Mouse (Mus musculus) MEL (cell line): Measurements from ENCODE around the gene Gng12. TPM values are rescaled to one million over a fixed set of nuclear protein-coding genes. Genes with fewer than 3 reads are reported as not detected.
A peak's percentile ranks its signal among the peaks of the same experiment; 100 is the strongest.

Source experiments
- DNase-seq: peaks from one replicate; pipeline ENCODE4 v3.0.0; 2011; ENCODE audit warnings: low read depth, low spot score
- H3K27ac ChIP-seq: 2 replicates; pipeline ENCODE4 v1.5.1; 2012; ENCODE audit warnings: low read depth, mild to moderate bottlenecking, control low read depth, low read length, moderate library complexity; ENCODE audit not compliant: control insufficient read depth
- H3K27me3 ChIP-seq, 2 experiments: fragments of 150-350 bp in 1 of 2; sonication (generic) in 1 of 2; 2 replicates each; pipeline ENCODE4 v1.6.1; 2012; ENCODE audit warnings: low read length in 2 of 2, mild to moderate bottlenecking in 2 of 2, improper control_type of control experiment in 1 of 2, moderate library complexity in 1 of 2; ENCODE audit not compliant: insufficient read depth in 2 of 2, control insufficient read depth in 1 of 2
- H3K36me3 ChIP-seq, 2 experiments: 2 replicates each; pipeline ENCODE4 v1.6.1; 2012 to 2014; ENCODE audit warnings: low read length in 2 of 2, improper control_type of control experiment in 1 of 2, inconsistent platforms in 1 of 2, mild to moderate bottlenecking in 1 of 2; ENCODE audit not compliant: insufficient read depth in 2 of 2, control insufficient read depth in 1 of 2
- H3K4me1 ChIP-seq, 2 experiments: fragments of 150-350 bp in 1 of 2; sonication (generic) in 1 of 2; 2 replicates each; pipeline ENCODE4 v1.6.1; 2012; ENCODE audit warnings: low read length in 2 of 2, improper control_type of control experiment in 1 of 2, mild to moderate bottlenecking in 1 of 2; ENCODE audit not compliant: insufficient read depth in 2 of 2, control insufficient read depth in 1 of 2
- H3K4me3 ChIP-seq, 2 experiments: fragments of 150-350 bp in 1 of 2; sonication (generic) in 1 of 2; 2 replicates each; pipeline ENCODE4 v1.5.1; 2012; ENCODE audit warnings: low read depth in 2 of 2, low read length in 2 of 2, mild to moderate bottlenecking in 2 of 2, moderate library complexity in 2 of 2, control low read depth in 1 of 2, improper control_type of control experiment in 1 of 2; ENCODE audit not compliant: control insufficient read depth in 1 of 2, insufficient read depth in 1 of 2
- H3K79me2 ChIP-seq: 2 replicates; pipeline ENCODE4 v1.6.1; 2012; ENCODE audit warnings: mild to moderate bottlenecking, low read length, moderate library complexity; ENCODE audit not compliant: control insufficient read depth, poor library complexity, insufficient read depth
- H3K9ac ChIP-seq: 2 replicates; pipeline ENCODE4 v1.6.1; 2012; ENCODE audit warnings: low read depth, mild to moderate bottlenecking, control low read depth, low read length, moderate library complexity; ENCODE audit not compliant: control insufficient read depth, poor library complexity, severe bottlenecking
- H3K9me3 ChIP-seq: fragments of 150-350 bp; sonication (generic); replicated peaks from 2 replicates; pipeline ENCODE4 v1.6.1; 2012; ENCODE audit warnings: mild to moderate bottlenecking, low read length, improper control_type of control experiment, moderate library complexity; ENCODE audit not compliant: insufficient read depth
- BHLHE40 ChIP-seq: IDR thresholded peaks from 2 replicates; pipeline ENCODE4 v1.6.1; 2012; ENCODE audit warnings: low read depth, mild to moderate bottlenecking, inconsistent platforms, low read length, improper control_type of control experiment, borderline replicate concordance
- CTCF ChIP-seq, 3 experiments: IDR thresholded peaks in 2 of 3; conservative IDR thresholded peaks in 1 of 3; 2 replicates each; pipeline ENCODE4 v1.5.1; 2011 to 2012; ENCODE audit warnings: low read length in 3 of 3, low read depth in 2 of 3, mild to moderate bottlenecking in 2 of 3, improper control_type of control experiment in 1 of 3, inconsistent platforms in 1 of 3, mixed read lengths in 1 of 3, moderate library complexity in 1 of 3; ENCODE audit not compliant: control insufficient read depth in 1 of 3, insufficient read depth in 1 of 3, poor library complexity in 1 of 3, severe bottlenecking in 1 of 3
- ELF1 ChIP-seq: IDR thresholded peaks from 2 replicates; pipeline ENCODE4 v1.6.1; 2014; ENCODE audit warnings: low read depth, mild to moderate bottlenecking, inconsistent platforms, low read length, improper control_type of control experiment, moderate library complexity
- EP300 ChIP-seq, 2 experiments: IDR thresholded peaks; 2 replicates each; pipeline ENCODE4 v1.6.1; 2011; ENCODE audit warnings: improper control_type of control experiment in 2 of 2, low read length in 2 of 2, low read depth in 1 of 2, mild to moderate bottlenecking in 1 of 2
- GATA1 ChIP-seq: IDR thresholded peaks from 2 replicates; pipeline ENCODE4 v1.6.1; 2011; ENCODE audit warnings: low read depth, low read length, improper control_type of control experiment
- HCFC1 ChIP-seq: IDR thresholded peaks from 2 replicates; pipeline ENCODE4 v1.6.1; 2012; ENCODE audit warnings: low read depth, mild to moderate bottlenecking, inconsistent platforms, low read length, improper control_type of control experiment, moderate library complexity
- MAX ChIP-seq: IDR thresholded peaks from 2 replicates; pipeline ENCODE4 v1.6.1; 2011; ENCODE audit warnings: low read length, improper control_type of control experiment
- MAZ ChIP-seq: IDR thresholded peaks from 2 replicates; pipeline ENCODE4 v1.6.1; 2012; ENCODE audit warnings: low read depth, mild to moderate bottlenecking, inconsistent platforms, low read length, improper control_type of control experiment
- MEF2A ChIP-seq: IDR thresholded peaks from 2 replicates; pipeline ENCODE4 v1.6.1; 2014; ENCODE audit warnings: low read depth, mild to moderate bottlenecking, inconsistent platforms, low read length, improper control_type of control experiment; ENCODE audit not compliant: poor library complexity, insufficient replicate concordance, severe bottlenecking; ENCODE audit errors: extremely low read depth
- MYC ChIP-seq: IDR thresholded peaks from 2 replicates; pipeline ENCODE4 v1.6.1; 2011; ENCODE audit warnings: low read depth, mild to moderate bottlenecking, low read length, improper control_type of control experiment, moderate library complexity
- NELFE ChIP-seq: IDR thresholded peaks from 2 replicates; pipeline ENCODE4 v1.6.1; 2011; ENCODE audit warnings: low read depth, low read length, improper control_type of control experiment
- NRF1 ChIP-seq: IDR thresholded peaks from 2 replicates; pipeline ENCODE4 v1.6.1; 2014; ENCODE audit warnings: low read depth, mild to moderate bottlenecking, inconsistent platforms, low read length, improper control_type of control experiment, moderate library complexity; ENCODE audit not compliant: poor library complexity, insufficient read depth, severe bottlenecking
- POLR2A ChIP-seq, 2 experiments: IDR thresholded peaks; 2 replicates each; pipeline ENCODE4 v1.6.1; 2011 to 2012; ENCODE audit warnings: low read length in 2 of 2, mild to moderate bottlenecking in 2 of 2, control low read depth in 1 of 2, improper control_type of control experiment in 1 of 2, low read depth in 1 of 2, moderate library complexity in 1 of 2; ENCODE audit not compliant: control insufficient read depth in 1 of 2, insufficient read depth in 1 of 2, poor library complexity in 1 of 2
- SIN3A ChIP-seq: IDR thresholded peaks from 2 replicates; pipeline ENCODE4 v1.6.1; 2012; ENCODE audit warnings: low read length, improper control_type of control experiment, inconsistent platforms
- SMC3 ChIP-seq: IDR thresholded peaks from 2 replicates; pipeline ENCODE4 v1.6.1; 2011; ENCODE audit warnings: low read depth, low read length, improper control_type of control experiment
- TBP ChIP-seq: IDR thresholded peaks from 2 replicates; pipeline ENCODE4 v1.8.0; 2011; ENCODE audit warnings: low read depth, low read length, improper control_type of control experiment
- TCF12 ChIP-seq: IDR thresholded peaks from 2 replicates; pipeline ENCODE4 v1.6.1; 2014; ENCODE audit warnings: low read depth, mild to moderate bottlenecking, inconsistent platforms, low read length, improper control_type of control experiment, moderate library complexity
- UBTF ChIP-seq: IDR thresholded peaks from 2 replicates; pipeline ENCODE4 v1.6.1; 2012; ENCODE audit warnings: low read depth, mild to moderate bottlenecking, inconsistent platforms, low read length, improper control_type of control experiment, moderate library complexity, borderline replicate concordance; ENCODE audit not compliant: insufficient read depth
- USF1 ChIP-seq: IDR thresholded peaks from 2 replicates; pipeline ENCODE4 v1.6.1; 2014; ENCODE audit warnings: low read depth, mild to moderate bottlenecking, inconsistent platforms, low read length, improper control_type of control experiment, moderate library complexity
- USF2 ChIP-seq, 2 experiments: IDR thresholded peaks; 2 replicates each; pipeline ENCODE4 v1.6.1; 2011 to 2012; ENCODE audit warnings: improper control_type of control experiment in 2 of 2, low read length in 2 of 2, borderline replicate concordance in 1 of 2, inconsistent platforms in 1 of 2, low read depth in 1 of 2, mild to moderate bottlenecking in 1 of 2; ENCODE audit not compliant: insufficient read depth in 1 of 2
- polyA plus RNA-seq, 2 experiments: library from polyadenylated mRNA; stranded (reverse) in 1 of 2; unstranded in 1 of 2; fragments of >175 nt in 1 of 2; fragments of >200 nt in 1 of 2; gene quantifications; 2 replicates each; pipeline versions ENCODE4 v1.2.1 to v1.2.4; 2012; ENCODE audit warnings: low replicate concordance in 2 of 2, low read depth in 1 of 2; ENCODE audit not compliant: insufficient read length in 2 of 2, insufficient read depth in 1 of 2, missing spikeins in 1 of 2
- total RNA-seq: library from RNA; depleted of rRNA; stranded (reverse); fragments of 300-350 nt; gene quantifications from 2 replicates; pipeline ENCODE4 v1.2.3, GENCODE M21; 2012

Gng12 gene
- total and polyA plus RNA-seq, 3 experiments = 16.8 to 44.0 TPM; not detected in 1

DNA sequence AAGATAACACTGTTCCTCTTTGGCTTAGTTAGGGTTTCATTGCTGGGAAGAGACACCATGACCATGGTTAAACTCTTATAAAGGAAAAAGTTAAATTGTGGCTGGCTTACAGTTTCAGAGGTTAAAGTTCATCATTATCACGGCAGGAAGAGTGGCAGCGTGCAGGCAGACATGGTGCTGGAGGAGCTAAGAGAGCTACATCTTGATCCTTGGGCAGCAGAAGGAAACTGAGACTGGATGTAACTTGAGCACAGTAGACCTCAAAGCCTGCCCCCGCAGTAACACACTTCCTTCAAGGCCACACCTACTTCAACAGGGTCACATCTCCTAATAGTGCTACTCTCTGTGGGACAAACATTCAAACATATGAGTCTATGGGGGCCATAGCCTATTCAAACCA lies 93.3 kb downstream of the Gng12 start:
- no peaks in the 10 kb centered on the region for H3K27me3 ChIP-seq
- H3K4me3 ChIP-seq = peak overlapping the region; percentile 6 to 26; a peak in 3 of 4 replicates
- TF ChIP-seq MYC (no peak), GATA1 (no peak), SIN3A (peak; percentile 9; the same call in 1 of the 2 replicates), CTCF (IDR thresholded peaks at IDR 0.05 in 2 of 3, conservative IDR thresholded peaks at IDR 0.05 in 1 of 3; ENCODE audit: control insufficient read depth in 1 of 3, insufficient read depth in 1 of 3, low read depth in 2 of 3, low read length in 3 of 3, poor library complexity in 1 of 3, severe bottlenecking in 1 of 3) (no peak), TCF12 (peak; percentile 50; the same call in 1 of the 2 replicates), MAX (peak; percentile 21; the same call in 1 of the 2 replicates), MAZ (0 out of 2 replicates have a peak, but pooled peaks have one; percentile 5), EP300 (IDR thresholded peaks at IDR 0.05; ENCODE audit: low read depth in 1 of 2, low read length in 2 of 2) (peak in 1 of 2 experiments; percentile 0; a peak in 1 of 4 replicates), NELFE (peak; percentile 46; the same call in 1 of the 2 replicates), POLR2A (IDR thresholded peaks at IDR 0.05; ENCODE audit: control insufficient read depth in 1 of 2, insufficient read depth in 1 of 2, low read depth in 1 of 2, low read length in 2 of 2, poor library complexity in 1 of 2) (peak in 1 of 2 experiments; percentile 61; a peak in 1 of 4 replicates), TBP (peak; percentile 39; the same call in 1 of the 2 replicates)
- peaks cover 19 to 21% of the 10 kb centered on the region in 2 experiments for H3K4me1 ChIP-seq
- H3K79me2 ChIP-seq = peaks cover 2% of the 10 kb centered on the region; the same call in 1 of the 2 replicates
- H3K27ac ChIP-seq = peak overlapping the region; percentile 99
- no peaks in the 10 kb centered on the region for H3K9me3 ChIP-seq
- DNase-seq = peak; percentile 87
- peak overlapping the region; percentile 51 for H3K9ac ChIP-seq
- peaks cover 0 to 34% of the 10 kb centered on the region in 2 experiments; a peak in 2 of 4 replicates for H3K36me3 ChIP-seq

DNA sequence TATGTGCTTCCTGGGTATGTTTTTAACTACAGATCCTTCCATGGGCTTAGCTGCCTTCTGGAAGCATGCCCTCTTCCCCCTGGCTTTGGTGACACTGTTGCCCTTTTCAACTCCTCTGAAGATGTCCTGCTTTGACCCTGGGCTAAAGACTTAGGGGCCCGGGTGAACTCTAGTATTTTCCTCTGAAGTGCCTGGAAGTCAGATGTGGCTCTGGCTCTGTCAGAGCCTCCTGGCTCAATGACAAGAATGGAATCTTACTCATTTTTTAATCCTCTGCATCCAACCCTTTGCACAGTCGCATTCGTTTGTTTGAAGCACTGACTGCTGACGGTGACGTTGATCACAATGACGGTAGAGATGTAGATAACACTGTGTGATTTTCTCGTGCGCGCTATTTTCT lies 96.0 kb downstream of the Gng12 start:
- H3K79me2 ChIP-seq = peaks cover 2% of the 10 kb centered on the region; the same call in 1 of the 2 replicates

DNA sequence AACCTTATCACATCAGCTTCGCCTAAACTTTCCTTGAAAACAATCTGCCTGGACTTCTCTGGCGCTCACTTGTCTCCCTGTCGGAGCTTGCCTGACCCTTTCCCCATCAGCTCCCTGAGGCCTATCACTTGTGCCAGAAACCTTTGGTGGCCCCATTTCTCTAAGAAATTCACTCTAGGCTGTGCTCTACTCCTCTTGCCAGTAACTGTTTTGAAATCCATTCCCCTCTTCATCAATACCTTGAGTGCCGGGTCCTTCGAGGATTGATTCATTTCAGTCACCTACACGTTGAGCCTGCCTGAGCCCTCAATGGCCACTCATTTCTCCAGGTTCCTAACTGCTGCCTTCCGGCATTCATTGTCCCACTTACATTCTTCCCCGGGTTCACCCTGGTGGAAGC lies 96.6 kb downstream of the Gng12 start:
- no peak overlapping the region for H3K4me3 ChIP-seq
- DNase-seq = no peak
- no peak overlapping the region for H3K9ac ChIP-seq
- H3K27ac ChIP-seq = no peak overlapping the region
- no peaks in the 10 kb centered on the region; the same call in 1 of the 2 replicates for H3K79me2 ChIP-seq
- H3K4me1 ChIP-seq = peaks cover 12 to 17% of the 10 kb centered on the region in 2 experiments
- H3K27me3 ChIP-seq = no peaks in the 10 kb centered on the region
- no peak for TF ChIP-seq MYC
- TF ChIP-seq BHLHE40 = no peak
- TF ChIP-seq USF2 (IDR thresholded peaks at IDR 0.05; ENCODE audit: borderline replicate concordance in 1 of 2, insufficient read depth in 1 of 2, low read depth in 1 of 2, low read length in 2 of 2) = no peak
- TF ChIP-seq MAX = no peak
- TF ChIP-seq ELF1 = no peak
- no peak for TF ChIP-seq USF1
- TF ChIP-seq SMC3 = no peak
- no peaks in the 10 kb centered on the region for H3K9me3 ChIP-seq
- H3K36me3 ChIP-seq = peaks cover 0 to 25% of the 10 kb centered on the region in 2 experiments; a peak in 2 of 4 replicates

More for the DNA sequence above, 96.0 kb downstream of the Gng12 start:
- no peak overlapping the region for H3K9ac ChIP-seq
- peaks cover 17 to 21% of the 10 kb centered on the region in 2 experiments for H3K4me1 ChIP-seq
- H3K4me3 ChIP-seq = no peak overlapping the region
- no peak for TF ChIP-seq TBP
- TF ChIP-seq UBTF = no peak
- no peak for TF ChIP-seq NRF1
- no peak for TF ChIP-seq HCFC1
- TF ChIP-seq GATA1 = no peak
- TF ChIP-seq MEF2A = no peak
- TF ChIP-seq, all 39 proteins: peak for 0
- no peaks in the 10 kb centered on the region for H3K9me3 ChIP-seq
- no peaks in the 10 kb centered on the region for H3K27me3 ChIP-seq
- H3K27ac ChIP-seq = no peak overlapping the region
- DNase-seq = no peak
- peaks cover 0 to 31% of the 10 kb centered on the region in 2 experiments; a peak in 2 of 4 replicates for H3K36me3 ChIP-seq
